Mouse (Mus musculus): ENCODE data around the gene G2e3.

DNA sequence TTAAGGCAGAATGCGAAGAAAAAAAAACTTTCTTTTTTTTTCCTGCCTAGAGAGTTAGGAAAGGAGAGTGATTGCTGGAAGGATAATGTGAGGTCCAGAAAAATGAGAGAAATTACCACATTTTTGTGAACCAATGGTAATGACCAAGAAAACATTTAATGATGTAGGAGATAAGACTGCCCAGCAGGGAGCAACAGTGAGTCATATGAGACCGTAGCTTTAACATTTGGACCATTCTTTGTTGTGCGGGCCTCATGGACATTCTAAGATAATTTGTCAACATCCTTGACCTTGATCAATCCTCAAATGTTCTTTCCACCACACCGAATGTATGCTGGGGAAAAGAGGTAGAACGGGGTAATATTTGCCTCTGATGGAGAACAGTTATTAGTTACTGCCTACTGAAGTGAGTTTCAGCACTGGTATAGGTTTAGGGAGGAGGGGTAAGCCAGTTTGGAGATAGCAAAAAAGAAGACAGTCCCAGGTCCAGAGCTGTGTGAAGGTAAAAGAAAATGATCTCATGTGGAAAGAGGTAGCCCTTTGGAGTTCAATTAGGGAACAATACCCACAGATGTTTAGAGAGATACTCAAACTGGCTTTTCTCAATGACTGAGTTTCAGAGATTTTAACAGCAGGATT is 54.3 kb downstream of the G2e3 start:
- TF ChIP-seq JUND (IDR thresholded peaks at IDR 0.05; ENCODE audit: low read depth, low read length): no peak
- no peak for TF ChIP-seq NELFE (IDR thresholded peaks at IDR 0.05; ENCODE audit: low read depth, low read length)

Data from MEL (cell line).